Mouse (Mus musculus) heart, embryonic 13.5 days (tissue): ENCODE measurements around the gene Trpm3. TPM values are rescaled to one million over a fixed set of nuclear protein-coding genes. Genes with fewer than 3 reads are reported as not detected.

Experiments
- ATAC-seq: fragments of 200-750 bp; cut with Nextera tagmentation; 2 replicates; pipeline ENCODE4 v1.8.0; 2017; ENCODE audit warnings: moderate TSS enrichment; ENCODE audit not compliant: insufficient number of reproducible peaks, low FRiP score, low TSS enrichment; ENCODE audit errors: extremely low read depth
- H3K27ac ChIP-seq: fragments of 300-500 bp; sonication (generic); replicated peaks from 2 replicates; pipeline ENCODE4 v1.5.1; 2015; ENCODE audit warnings: moderate library complexity, mild to moderate bottlenecking, inconsistent platforms
- H3K27me3 ChIP-seq: fragments of 300-500 bp; sonication (generic); replicated peaks from 2 replicates; pipeline ENCODE4 v1.6.1; 2015; ENCODE audit warnings: mild to moderate bottlenecking, inconsistent platforms
- H3K36me3 ChIP-seq: fragments of 300-500 bp; sonication (generic); 2 replicates; pipeline ENCODE4 v1.6.1; 2015; ENCODE audit warnings: mild to moderate bottlenecking, inconsistent platforms
- H3K4me1 ChIP-seq: fragments of 300-500 bp; sonication (generic); 2 replicates; pipeline ENCODE4 v1.6.1; 2015; ENCODE audit warnings: inconsistent platforms
- H3K4me2 ChIP-seq: fragments of 300-500 bp; sonication (generic); 2 replicates; pipeline ENCODE4 v1.6.1; 2015; ENCODE audit warnings: inconsistent platforms, mild to moderate bottlenecking, moderate library complexity
- H3K4me3 ChIP-seq: fragments of 300-500 bp; sonication (generic); 2 replicates; pipeline ENCODE4 v1.5.1; 2015; ENCODE audit warnings: moderate library complexity, mild to moderate bottlenecking, inconsistent platforms
- H3K9ac ChIP-seq: fragments of 300-500 bp; sonication (generic); 2 replicates; pipeline ENCODE4 v1.6.1; 2015; ENCODE audit warnings: inconsistent platforms, mild to moderate bottlenecking, moderate library complexity
- H3K9me3 ChIP-seq: fragments of 300-500 bp; sonication (generic); 2 replicates; pipeline ENCODE4 v1.6.1; 2016; ENCODE audit warnings: inconsistent platforms
- WGBS: fragments of 180-500 bp; shearing (Covaris S2); methylation state at CpG from one replicate; pipeline ENCODE4 v1.1.7; 2015; ENCODE audit warnings: mixed read lengths; 5-methylcytosine and 5-hydroxymethylcytosine counted together
- polyA plus RNA-seq: library from polyadenylated mRNA; unstranded; fragments of >200 nt; fragmentation: Nextera tagmentation; extraction: Ambion mirVana; gene quantifications from 2 replicates; pipeline ENCODE4 v1.2.1, GENCODE M21; 2015

The Trpm3 gene
- 1.1 and 1.2 TPM in 2 replicates for polyA plus RNA-seq

DNA sequence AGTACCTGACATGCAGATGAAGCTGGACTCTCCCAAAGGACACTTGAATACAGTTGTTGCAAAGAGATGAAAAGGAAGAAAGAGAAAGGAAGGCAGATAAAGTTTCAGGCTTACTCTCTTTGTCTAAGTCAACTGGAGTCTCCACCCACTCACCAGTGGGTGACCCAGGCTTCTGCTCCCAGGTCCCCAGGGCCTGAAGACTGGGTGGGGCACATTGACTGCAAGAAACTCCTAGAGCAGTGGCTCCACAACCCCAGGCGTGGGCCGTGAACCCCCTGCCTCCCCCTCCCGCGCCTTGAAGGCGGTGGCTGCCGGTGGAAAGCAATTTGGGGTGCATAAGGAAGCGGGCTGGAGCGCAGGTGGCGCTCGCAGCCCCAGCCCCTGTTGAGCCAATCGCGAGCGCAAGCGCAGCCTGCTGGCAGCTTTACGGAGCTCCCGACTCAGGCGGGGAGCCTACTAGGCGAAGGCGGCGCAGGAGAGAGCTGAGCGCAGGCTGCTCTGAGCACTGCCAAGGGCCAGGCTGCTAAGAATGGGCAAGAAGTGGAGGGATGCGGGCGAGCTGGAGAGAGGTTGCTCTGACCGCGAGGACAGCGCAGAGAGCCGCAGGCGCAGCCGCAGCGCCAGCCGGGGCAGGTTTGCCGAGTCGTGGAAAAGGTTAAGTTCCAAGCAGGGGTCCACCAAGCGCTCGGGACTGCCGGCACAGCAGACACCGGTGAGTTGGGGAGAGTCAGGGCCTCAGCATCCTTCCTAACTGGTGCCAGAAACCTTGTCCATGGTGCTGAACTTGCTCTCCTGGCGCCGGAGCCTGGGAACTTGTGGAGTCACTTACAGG lies at the start of gene Trpm3:
Gene Trpm3, plus strand, starts transcription at position 457 of the 832 bp plus-strand sequence.
- Histone ChIP-seq H3K9ac (no peak within 1 kb of the TSS), H3K4me1 (peaks cover 5% of the 10 kb centered on the region), H3K9me3 (no peaks in the 10 kb centered on the region), H3K27me3 (peaks cover 20% of the 10 kb centered on the region), H3K27ac (0 out of 2 replicates have a peak within 1 kb of the TSS, but pooled peaks have one; percentile 12), H3K4me2 (peak within 1 kb of the TSS; percentile 71), H3K36me3 (no peaks in the 10 kb centered on the region), H3K4me3 (peak within 1 kb of the TSS; percentile 45)
- peak; percentile 58; the same call in 1 of the 2 replicates for ATAC-seq
- whole genome bisulfite sequencing, result under 1% methylated on average over 39 of the region's 39 CpGs

DNA sequence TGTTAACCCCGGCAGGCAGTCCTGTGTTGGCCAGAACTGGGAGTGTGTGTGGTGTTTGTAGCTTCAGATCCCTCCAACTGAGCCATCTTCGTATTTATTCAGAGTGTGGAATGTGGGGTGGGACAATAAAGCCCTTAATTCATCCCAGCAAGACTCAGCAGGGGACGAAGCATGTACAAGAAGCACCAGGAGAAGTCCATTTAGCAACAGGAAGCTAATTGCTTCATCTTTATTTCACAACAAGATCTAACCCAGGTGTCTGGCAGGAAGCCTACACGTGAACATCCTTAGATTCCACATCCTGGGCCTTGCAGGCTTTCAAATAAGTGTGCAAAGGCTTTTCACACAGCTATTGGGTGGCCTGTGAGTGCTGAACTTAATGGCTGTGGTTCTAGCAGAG lies 38.3 kb upstream of the Trpm3 start:
- WGBS, result 59% methylated on average over 4 of the region's 4 CpGs
- H3K36me3 ChIP-seq, result no peaks in the 10 kb centered on the region
- H3K27ac ChIP-seq, result no peak overlapping the region
- ATAC-seq, result no peak
- H3K4me1 ChIP-seq, result no peaks in the 10 kb centered on the region
- H3K4me3 ChIP-seq, result no peak overlapping the region
- H3K4me2 ChIP-seq, result no peak overlapping the region
- no peaks in the 10 kb centered on the region for H3K9me3 ChIP-seq
- no peak overlapping the region for H3K9ac ChIP-seq
- H3K27me3 ChIP-seq, result no peaks in the 10 kb centered on the region

- no peaks in the 10 kb centered on the region for H3K4me1 ChIP-seq
- 72% methylated on average over 4 of the region's 4 CpGs for WGBS
- H3K36me3 ChIP-seq, result no peaks in the 10 kb centered on the region
- no peaks in the 10 kb centered on the region for H3K27me3 ChIP-seq
- no peak overlapping the region for H3K27ac ChIP-seq
- H3K9me3 ChIP-seq, result no peaks in the 10 kb centered on the region
- H3K9ac ChIP-seq, result no peak overlapping the region
- ATAC-seq, result no peak
- no peak overlapping the region for H3K4me3 ChIP-seq
- H3K4me2 ChIP-seq, result no peak overlapping the region
These were observed 35.0 kb upstream of the Trpm3 start for GRCm38 (mm10) chr19:22103865-22104264.

DNA sequence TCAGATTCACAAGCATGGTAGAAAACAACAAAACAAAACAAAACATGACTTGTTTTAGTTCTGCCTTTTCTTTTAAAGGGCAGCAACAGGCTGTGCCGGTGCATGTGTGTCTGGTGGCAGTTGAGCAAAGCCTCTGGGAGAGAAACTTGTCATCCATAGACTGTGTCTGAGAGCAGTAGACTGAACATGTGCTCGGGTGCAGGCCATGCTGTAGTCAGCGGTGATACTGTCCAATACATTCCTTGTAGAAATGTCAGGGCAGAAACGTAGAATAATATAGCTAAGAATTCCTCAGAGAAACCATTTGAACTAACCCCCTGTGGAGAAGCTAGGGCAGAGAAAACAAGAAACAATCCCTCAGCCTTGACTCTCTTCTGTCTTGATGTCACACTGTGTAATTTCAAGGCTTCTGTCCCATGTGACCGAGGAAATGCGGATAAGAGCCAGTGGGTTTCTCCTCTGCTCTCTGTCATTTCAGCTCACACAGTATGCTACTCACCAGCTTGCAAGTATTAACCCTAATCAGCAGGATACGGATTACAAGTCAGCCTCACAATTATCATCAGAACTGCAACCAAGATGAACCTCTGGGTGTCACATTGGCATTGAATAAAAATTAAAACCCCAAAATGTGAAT lies 33.9 kb upstream of the Trpm3 start:
- no peaks in the 10 kb centered on the region for H3K9me3 ChIP-seq
- no peak overlapping the region for H3K9ac ChIP-seq
- H3K4me2 ChIP-seq, result no peak overlapping the region
- no peak overlapping the region for H3K4me3 ChIP-seq
- 60% methylated on average over 7 of the region's 7 CpGs for WGBS
- H3K27ac ChIP-seq, result no peak overlapping the region
- H3K36me3 ChIP-seq, result no peaks in the 10 kb centered on the region
- ATAC-seq, result no peak
- no peaks in the 10 kb centered on the region for H3K27me3 ChIP-seq
- H3K4me1 ChIP-seq, result no peaks in the 10 kb centered on the region

GRCm38 (mm10) chr19:22105648-22106047 lies 33.2 kb upstream of the Trpm3 start:
- 59% methylated on average over 2 of the region's 2 CpGs for WGBS
- ATAC-seq, result no peak
- H3K27me3 ChIP-seq, result no peaks in the 10 kb centered on the region

DNA sequence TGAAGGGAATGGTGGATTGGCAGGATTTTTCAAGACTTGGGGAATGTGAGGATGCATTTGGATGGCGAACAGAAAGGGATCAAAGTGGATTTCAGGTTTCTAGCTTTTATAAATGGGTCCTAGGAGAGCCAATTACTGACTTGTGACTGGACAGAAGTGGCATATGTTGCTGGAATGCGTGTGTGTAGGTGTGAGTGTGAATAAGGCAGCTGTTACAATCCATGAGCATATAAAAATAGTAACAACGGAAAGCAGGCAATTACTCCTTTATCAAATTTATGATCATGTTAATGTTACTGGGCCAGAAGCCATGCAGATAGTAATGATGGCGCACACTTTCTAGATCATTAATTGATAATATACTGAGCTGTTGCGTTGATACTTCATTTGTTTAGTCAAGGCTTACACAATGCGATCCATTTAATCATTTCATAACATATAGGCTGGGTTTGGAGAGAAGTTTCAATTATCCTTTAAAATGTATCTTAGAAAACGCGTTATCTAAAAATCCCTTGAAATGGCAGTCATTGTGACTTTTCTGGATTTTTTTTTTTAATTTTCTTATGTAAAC lies 29.9 kb upstream of the Trpm3 start:
- no peak overlapping the region for H3K4me3 ChIP-seq
- no peaks in the 10 kb centered on the region for H3K4me1 ChIP-seq
- no peaks in the 10 kb centered on the region for H3K27me3 ChIP-seq
- 80% methylated on average over 8 of the region's 8 CpGs for WGBS
- H3K27ac ChIP-seq, result no peak overlapping the region
- no peak overlapping the region for H3K9ac ChIP-seq
- H3K4me2 ChIP-seq, result no peak overlapping the region
- H3K36me3 ChIP-seq, result no peaks in the 10 kb centered on the region
- ATAC-seq, result no peak
- no peaks in the 10 kb centered on the region for H3K9me3 ChIP-seq

More at GRCm38 (mm10) chr19:22105648-22106047, 33.2 kb upstream of the Trpm3 start:
- H3K9me3 ChIP-seq, result no peaks in the 10 kb centered on the region
- H3K4me1 ChIP-seq, result no peaks in the 10 kb centered on the region
- no peak overlapping the region for H3K27ac ChIP-seq
- H3K4me2 ChIP-seq, result no peak overlapping the region
- no peak overlapping the region for H3K4me3 ChIP-seq
- no peaks in the 10 kb centered on the region for H3K36me3 ChIP-seq
- no peak overlapping the region for H3K9ac ChIP-seq

GRCm38 (mm10) chr19:22120976-22121375 lies 17.9 kb upstream of the Trpm3 start:
- H3K36me3 ChIP-seq, result no peaks in the 10 kb centered on the region
- H3K27ac ChIP-seq, result no peak overlapping the region
- no peak overlapping the region for H3K4me2 ChIP-seq
- H3K9ac ChIP-seq, result no peak overlapping the region
- no peak for ATAC-seq
- H3K4me3 ChIP-seq, result no peak overlapping the region
- H3K9me3 ChIP-seq, result no peaks in the 10 kb centered on the region
- H3K4me1 ChIP-seq, result no peaks in the 10 kb centered on the region
- 89% methylated on average over 2 of the region's 2 CpGs for WGBS
- no peaks in the 10 kb centered on the region for H3K27me3 ChIP-seq

DNA sequence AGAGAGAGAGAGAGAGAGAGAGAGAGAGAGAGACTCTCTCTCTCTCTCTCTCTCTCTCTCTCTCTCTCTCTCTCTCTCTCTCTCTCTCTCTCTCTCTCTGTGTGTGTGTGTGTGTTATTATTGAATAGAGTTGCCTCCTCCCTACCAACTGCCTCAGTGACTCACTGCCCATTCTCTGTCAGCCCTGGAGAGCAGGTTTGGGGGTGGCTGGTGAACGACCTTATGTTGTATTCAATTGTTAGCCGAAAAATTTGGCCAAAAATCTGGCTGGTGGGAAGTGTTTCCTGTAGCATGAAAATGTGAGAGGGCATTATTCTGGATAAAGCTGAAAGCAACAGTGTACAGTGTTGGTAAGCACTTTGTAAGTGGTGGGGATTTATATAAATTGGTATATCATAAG lies 17.2 kb upstream of the Trpm3 start:
- H3K27me3 ChIP-seq, result no peaks in the 10 kb centered on the region
- no peaks in the 10 kb centered on the region for H3K36me3 ChIP-seq
- no peak overlapping the region for H3K9ac ChIP-seq
- no peak overlapping the region for H3K4me2 ChIP-seq
- 67% methylated on average over 2 of the region's 2 CpGs for WGBS
- no peak for ATAC-seq
- no peak overlapping the region for H3K4me3 ChIP-seq
- no peak overlapping the region for H3K27ac ChIP-seq
- H3K9me3 ChIP-seq, result no peaks in the 10 kb centered on the region
- H3K4me1 ChIP-seq, result no peaks in the 10 kb centered on the region

GRCm38 (mm10) chr19:22132626-22133025 lies 6.2 kb upstream of the Trpm3 start:
- Histone ChIP-seq H3K9ac (no peak overlapping the region), H3K4me3 (no peak overlapping the region), H3K27me3 (peaks cover 7% of the 10 kb centered on the region; the same call in 1 of the 2 replicates), H3K27ac (0 out of 2 replicates have a peak overlapping the region, but pooled peaks have one; percentile 20), H3K4me2 (no peak overlapping the region), H3K36me3 (no peaks in the 10 kb centered on the region), H3K4me1 (no peaks in the 10 kb centered on the region), H3K9me3 (no peaks in the 10 kb centered on the region)
- WGBS, result 59% methylated on average over 3 of the region's 3 CpGs
- ATAC-seq, result no peak

DNA sequence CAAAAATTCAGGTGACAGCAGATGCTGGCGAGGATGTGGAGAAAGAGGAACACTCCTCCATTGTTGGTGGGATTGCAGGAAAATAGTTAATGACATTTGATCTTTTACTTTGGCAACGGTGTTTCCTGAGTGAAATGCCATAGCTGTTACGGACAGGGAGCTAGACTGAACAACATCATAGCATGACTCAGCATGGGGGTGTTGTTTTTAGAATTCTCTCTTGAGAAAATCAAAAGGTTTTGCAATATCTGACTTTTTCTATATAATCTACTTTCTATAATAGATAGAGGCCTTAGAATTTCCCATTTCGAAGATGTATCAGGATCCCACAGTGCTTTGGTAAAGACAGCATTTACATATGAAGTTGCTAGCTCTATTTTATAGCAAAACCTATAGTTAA lies 39.7 kb downstream of the Trpm3 start:
- ATAC-seq, result no peak
- Histone ChIP-seq H3K27ac (no peak overlapping the region), H3K36me3 (no peaks in the 10 kb centered on the region), H3K4me2 (no peak overlapping the region), H3K9ac (no peak overlapping the region), H3K4me1 (no peaks in the 10 kb centered on the region), H3K27me3 (no peaks in the 10 kb centered on the region), H3K4me3 (no peak overlapping the region), H3K9me3 (no peaks in the 10 kb centered on the region)
- WGBS, result 63% methylated on average over 4 of the region's 4 CpGs

DNA sequence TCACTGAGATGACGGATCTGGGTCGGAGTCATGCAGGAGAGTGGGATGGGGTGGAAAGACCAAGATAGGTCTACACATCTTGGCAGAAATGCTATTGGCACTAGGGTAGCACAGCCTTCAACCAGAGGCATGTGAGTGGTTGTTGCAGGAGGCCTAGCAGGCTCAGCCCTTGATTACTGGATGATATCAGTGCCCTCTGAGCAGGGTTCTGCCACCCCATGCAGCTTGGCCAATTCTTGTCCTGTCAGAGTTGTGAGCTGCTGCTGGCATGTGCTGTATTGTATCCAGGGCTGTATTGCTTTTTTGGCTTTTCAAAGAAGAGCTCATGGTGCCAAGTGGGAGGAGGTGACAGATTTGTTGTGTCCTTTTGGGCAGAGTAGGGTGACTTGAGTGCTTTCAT lies 40.2 kb downstream of the Trpm3 start:
- Histone ChIP-seq H3K27me3 (no peaks in the 10 kb centered on the region), H3K4me1 (no peaks in the 10 kb centered on the region), H3K36me3 (no peaks in the 10 kb centered on the region), H3K9me3 (no peaks in the 10 kb centered on the region), H3K27ac (no peak overlapping the region), H3K9ac (no peak overlapping the region), H3K4me3 (no peak overlapping the region), H3K4me2 (no peak overlapping the region)
- 90% methylated on average over 2 of the region's 2 CpGs for WGBS
- ATAC-seq, result no peak
